Mouse (Mus musculus): ENCODE results near the gene Papln.

The Papln gene

GRCm38 (mm10) chr12:83816616-83817015 is 53.2 kb downstream of the Papln start:
- DNase-seq (ENCODE audit: extremely low spot score, low spot score): no peak

- DNase-seq (ENCODE audit: extremely low spot score, low spot score): no peak
Measured at GRCm38 (mm10) chr12:83830424-83830823, 67.0 kb downstream of the Papln start.

- no peak for DNase-seq (ENCODE audit: extremely low spot score, low spot score)
Measured at GRCm38 (mm10) chr12:83833979-83834378, 70.5 kb downstream of the Papln start.

GRCm38 (mm10) chr12:83841409-83842190 is 78.2 kb downstream of the Papln start:
- DNase-seq (ENCODE audit: extremely low spot score, low spot score): no peak
